Mouse (Mus musculus): ENCODE measurements around the gene Gm26661.

The Gm26661 gene

DNA sequence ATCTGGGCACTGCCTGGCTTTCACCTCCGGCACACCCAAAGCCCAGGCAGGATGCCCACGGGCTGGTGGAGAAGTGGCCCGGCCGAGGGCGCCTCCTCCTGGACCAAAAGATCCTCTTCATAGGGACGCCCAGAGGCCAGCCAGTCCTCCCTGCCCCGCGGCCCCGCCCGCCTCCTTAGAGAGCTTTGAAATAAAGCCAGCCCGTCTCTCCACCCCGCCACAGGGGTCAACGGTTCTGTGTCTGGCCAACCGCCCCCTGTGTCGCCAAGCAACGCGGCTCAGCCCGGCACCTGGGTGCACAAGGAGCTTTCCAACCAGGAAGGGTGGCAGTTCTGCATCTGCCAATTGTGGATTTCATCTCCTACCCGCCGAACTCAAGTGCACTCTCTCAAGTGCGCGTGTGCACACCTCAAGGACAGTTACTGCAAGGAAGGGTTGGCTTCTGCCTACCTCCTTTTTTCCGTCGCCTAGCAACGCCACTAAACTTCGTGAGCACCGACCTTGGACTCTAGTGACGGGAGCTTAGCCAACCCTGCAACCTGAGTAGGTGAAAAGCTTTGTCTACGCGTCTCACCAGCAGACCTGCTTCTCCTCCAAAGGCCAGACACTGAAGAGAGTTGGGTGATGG is at the start of gene Gm26661:
Gene Gm26661 (plus strand): TSS at position 56 of the 628 bp plus-strand sequence.
- peak; percentile 76 for DNase-seq (ENCODE audit: extremely low spot score)

- DNase-seq (ENCODE audit: extremely low spot score), result peak; percentile 85
Measured at GRCm38 (mm10) chr14:7748944-7749763, 42.2 kb upstream of the Gm26661 start.

- peak; percentile 80 for DNase-seq (ENCODE audit: extremely low spot score)
Measured at GRCm38 (mm10) chr14:7749764-7750089, 41.7 kb upstream of the Gm26661 start.

DNA sequence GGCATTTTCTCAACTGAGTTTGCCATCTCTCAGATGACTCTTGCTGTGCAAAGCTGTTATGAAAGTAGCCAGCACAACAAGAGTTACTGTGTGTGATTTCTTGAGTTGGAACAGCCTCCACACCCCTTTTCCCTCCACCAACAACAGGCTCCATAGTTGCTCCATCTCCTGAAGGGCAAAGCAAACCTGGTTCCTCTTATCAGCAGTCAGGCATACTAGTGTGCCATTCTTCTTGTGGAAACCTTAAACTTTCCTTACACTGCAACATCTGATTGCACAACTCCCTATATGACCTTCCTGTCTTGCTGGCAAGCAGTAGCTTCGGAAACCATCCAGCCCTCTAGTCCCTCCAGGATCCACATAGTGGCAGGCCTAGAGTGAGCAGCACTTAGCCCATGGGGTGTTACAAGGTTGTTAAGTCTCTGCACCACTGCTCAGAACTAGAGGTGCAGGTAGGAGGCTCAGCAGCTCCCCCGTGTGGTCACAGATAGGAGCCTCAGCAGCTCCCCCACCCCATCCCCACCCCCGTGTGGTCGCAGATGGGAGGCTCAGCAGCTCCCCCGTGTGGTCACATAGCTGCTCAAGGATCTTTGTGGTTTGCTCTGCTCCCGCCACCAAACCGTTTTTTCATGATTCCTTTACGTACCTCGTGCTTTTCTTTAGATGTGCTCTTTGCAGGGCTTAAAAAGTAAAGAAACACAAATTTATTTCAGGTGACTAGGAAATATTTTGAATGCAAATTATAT is 25.6 kb upstream of the Gm26661 start:
- DNase-seq (ENCODE audit: extremely low spot score), result peak; percentile 85

DNA sequence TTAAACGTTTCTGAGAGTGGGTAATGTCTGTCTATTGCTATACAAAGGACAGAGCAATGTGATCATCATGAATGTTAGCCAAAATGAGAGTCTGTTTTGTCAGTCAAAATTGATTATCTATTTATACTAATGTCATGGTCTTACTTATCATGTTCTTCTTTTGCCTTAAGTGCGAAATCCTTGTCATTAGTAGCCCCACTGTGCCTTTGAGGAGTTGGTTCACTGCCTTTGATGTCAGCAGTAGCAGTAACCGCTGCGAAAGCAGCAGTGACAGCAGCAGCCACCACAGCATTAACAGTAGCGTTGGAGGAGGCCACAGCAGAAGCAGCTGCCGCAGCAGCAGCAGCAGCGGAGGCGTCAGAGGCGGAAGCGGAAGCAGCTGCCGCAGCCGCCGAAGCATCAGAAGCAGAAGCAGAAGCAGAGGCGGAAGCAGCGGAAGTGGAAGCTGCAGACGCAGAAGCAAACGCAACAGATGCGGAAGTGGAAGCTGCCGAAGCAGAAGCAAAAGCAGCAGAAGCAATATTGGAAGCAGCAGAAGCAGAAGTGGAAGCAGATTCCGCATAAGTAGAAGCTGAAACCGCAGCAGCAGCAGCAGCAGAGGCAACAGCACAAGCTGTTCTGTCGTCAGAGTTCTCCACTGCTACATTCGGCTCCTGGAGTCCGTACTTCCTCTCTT is 17.5 kb upstream of the Gm26661 start:
- DNase-seq (ENCODE audit: extremely low spot score), result peak; percentile 46

DNA sequence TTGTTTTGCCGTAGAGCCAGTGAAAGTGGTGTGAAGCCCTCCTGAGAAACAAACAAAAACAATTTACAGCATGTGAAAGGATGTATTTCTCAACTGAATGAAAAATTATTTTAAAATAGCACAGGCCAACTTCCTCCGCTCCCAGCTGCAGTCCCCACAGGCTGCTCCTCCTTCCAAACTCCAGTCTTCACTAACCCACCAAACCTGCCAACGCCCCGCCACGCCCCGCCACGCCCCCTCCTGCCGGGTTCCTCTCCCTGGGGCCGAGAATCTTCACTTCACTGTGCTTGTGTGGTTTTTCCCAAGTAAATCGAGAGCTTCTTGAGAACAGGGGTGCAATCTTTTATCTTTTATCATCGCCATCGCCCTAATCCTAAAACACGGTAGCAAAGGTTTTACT is 5.3 kb upstream of the Gm26661 start:
- no peak for DNase-seq (ENCODE audit: extremely low spot score)

GRCm38 (mm10) chr14:7789266-7790030 is 1.9 kb upstream of the Gm26661 start:
- no peak for DNase-seq (ENCODE audit: extremely low spot score)

DNA sequence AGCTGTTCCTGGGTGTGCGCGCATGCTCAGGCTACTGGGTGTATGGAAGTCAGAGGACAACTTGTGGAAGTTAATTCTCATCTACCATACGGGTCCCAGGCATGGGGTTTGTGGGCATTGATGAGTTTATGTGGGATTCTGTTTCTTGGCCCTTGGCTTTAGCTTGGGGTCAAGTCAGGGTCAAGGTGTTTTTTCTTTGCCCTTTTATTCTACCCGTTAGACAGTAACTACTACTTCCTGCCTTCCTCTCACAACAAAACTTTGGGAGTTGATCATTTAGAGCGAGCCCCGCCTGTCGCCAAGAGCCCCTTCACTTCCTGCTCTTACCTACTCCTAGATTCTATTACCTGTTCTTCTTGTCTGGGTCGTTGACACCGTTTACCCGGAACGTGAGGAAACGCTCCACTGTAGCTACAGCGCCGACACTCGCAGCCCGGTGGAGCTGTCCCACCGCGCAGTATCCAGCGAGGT is 291 bp upstream of the Gm26661 start:
- DNase-seq (ENCODE audit: extremely low spot score), result no peak

DNA sequence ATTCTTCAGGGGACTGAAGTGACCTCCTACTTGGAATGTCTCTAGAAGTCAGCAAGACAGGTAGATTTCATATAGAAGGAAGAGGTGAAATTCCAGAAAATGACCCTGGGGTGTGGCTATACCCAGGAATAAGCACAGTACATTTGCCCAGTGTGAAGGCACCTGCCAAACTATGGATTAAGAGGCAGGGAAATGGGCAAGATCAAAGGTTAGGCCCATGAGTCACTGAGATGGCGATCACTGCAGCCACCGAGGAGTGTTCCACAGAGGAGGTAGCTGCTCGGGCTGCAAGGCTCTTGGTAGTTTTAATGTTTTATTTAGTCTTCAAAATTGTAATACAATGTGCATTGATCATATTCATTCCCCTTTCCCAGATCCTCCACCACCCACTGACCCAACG is 4.6 kb downstream of the Gm26661 start:
- DNase-seq (ENCODE audit: extremely low spot score), result no peak

GRCm38 (mm10) chr14:7800611-7801010 is 9.2 kb downstream of the Gm26661 start:
- no peak for DNase-seq (ENCODE audit: extremely low spot score)

DNA sequence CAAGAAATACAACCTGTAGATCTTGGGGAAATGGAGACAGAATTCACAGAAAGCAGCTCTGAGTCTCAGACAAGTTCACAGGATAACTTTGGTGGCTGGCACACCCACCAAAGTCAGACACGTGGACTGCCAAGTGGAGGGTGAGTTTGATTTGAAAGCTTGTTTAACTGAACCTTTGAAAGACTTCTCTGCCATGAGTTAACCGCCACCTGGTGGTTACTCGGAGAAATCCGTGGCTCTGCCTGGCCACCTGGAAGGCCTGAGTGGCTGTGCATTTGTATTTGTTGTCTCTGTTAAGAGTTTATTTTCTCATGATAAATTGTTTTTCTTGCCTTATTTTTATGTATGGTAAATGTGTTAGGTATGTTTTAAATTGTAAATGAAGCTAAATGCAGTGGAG is 10.4 kb downstream of the Gm26661 start:
- no peak for DNase-seq (ENCODE audit: extremely low spot score)

DNA sequence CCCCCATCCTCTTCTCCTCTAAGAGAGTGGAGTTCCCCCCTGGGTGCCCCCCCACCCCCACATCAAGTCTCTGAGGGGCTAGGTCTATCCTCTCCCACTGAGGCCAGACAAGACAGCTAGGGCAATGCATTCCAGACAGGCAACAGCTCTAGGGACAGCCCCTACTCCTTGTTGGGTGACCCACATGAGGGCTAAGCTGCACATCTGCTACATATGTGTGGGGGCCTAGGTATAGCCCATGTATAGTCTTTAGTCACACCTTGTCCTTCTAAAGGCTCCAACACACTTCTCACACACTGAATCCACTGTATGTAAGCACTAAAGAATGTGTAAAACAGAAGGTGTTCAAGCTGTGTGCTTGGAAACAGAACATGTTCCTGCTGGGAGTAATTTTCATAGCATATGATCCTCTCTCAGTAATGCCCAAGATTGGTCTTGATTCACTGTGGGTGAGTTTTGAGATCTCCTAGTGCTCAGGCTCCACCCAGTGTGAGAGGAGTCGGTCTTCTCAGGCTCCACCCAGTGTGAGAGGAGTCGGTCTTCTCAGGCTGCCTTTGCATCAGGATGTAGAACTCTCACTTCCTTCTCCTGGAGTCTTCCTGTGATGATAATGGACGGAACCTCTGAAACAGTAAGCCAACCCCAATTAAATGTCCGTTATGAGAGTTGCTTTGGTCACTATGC is 12.6 kb downstream of the Gm26661 start:
- DNase-seq (ENCODE audit: extremely low spot score), result no peak

DNA sequence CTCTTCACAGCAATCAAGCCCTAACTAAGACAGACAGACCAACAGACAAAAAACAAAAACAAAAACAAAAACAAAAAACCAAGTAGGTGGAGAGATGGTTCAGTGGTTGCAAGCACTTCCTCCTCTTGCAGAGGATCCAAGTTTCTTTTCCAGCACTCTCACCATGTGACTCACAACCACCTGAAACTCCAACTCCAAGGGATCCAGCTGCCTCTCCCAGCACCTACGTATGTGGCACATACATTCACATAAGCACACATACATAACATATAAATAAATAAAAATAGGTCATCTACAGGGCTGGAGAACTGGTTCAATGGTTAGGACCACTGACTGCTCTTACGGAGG is 13.1 kb downstream of the Gm26661 start:
- no peak for DNase-seq (ENCODE audit: extremely low spot score)

GRCm38 (mm10) chr14:7807711-7808110 is 16.3 kb downstream of the Gm26661 start:
- no peak for DNase-seq (ENCODE audit: extremely low spot score)

DNA sequence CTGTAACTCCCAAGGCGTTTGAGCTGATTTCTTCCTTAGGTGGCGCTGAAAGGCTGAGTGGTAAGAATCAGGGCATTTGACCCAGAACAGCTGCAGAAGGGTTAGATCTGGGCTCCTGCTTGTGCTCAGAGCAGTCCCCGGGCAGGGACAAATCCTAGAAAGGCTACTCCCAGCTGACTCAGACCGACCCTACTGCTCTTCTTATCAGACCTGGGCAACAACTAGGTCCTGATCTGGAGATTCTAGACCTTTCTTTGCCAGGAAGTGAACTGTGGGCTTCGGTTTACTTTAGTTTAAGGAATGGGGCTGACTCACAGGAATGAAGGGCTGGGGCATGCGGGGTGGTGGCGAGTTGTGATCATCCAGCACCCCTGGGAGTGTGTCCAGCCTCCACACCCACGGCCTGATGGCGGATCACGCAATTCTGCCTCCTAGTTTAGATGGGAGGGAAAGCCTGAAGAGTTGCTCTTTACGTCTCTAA is 17.2 kb downstream of the Gm26661 start:
- no peak for DNase-seq (ENCODE audit: extremely low spot score)

DNA sequence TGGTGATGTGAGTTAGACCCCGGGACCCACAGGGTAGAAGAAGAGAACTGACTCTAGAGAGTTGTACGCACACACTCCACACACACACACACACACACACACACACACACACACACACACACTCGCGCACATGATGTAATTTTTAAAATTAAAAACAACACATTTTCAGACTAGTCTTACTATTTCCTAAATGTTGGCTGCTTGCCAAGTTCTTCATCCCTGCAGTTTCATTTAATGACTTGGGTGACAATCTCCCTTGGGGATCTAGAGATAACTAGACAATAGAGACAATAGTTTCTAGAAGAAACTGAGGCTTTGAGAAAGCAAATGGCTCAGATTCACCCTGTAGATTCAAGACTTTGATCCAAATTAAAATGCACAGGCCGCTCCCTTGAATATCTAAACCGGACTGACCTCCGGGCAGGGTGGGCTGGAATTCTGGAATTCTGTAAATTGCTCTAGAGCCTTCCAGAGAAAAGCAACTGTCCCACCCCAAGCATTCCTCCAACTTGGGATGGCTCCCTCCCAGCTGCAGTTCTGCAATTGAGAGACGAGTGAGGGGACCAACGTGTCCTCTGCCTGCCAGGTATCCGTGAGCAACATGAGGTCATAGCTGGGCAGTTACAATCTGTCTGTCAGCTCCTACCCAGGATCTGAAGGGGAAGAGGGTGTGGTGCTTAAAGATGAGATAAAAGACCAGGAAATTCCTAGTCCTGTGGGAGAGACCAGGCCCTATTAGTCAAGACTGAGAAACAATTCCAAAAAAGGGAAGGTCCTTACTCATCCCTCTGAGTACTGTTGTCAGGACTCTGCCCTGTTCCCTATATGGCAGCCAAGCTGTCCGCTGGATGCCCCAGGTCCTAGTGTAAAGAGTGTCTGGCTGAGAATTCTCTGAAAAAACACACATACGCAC is 17.9 kb downstream of the Gm26661 start:
- no peak for DNase-seq (ENCODE audit: extremely low spot score)

- peak; percentile 95 for DNase-seq (ENCODE audit: extremely low spot score)
Measured at GRCm38 (mm10) chr14:7817770-7818462, 26.5 kb downstream of the Gm26661 start, which contains the start of gene Flnb. TSS of gene Flnb (plus strand) at chr14:7817957.

DNA sequence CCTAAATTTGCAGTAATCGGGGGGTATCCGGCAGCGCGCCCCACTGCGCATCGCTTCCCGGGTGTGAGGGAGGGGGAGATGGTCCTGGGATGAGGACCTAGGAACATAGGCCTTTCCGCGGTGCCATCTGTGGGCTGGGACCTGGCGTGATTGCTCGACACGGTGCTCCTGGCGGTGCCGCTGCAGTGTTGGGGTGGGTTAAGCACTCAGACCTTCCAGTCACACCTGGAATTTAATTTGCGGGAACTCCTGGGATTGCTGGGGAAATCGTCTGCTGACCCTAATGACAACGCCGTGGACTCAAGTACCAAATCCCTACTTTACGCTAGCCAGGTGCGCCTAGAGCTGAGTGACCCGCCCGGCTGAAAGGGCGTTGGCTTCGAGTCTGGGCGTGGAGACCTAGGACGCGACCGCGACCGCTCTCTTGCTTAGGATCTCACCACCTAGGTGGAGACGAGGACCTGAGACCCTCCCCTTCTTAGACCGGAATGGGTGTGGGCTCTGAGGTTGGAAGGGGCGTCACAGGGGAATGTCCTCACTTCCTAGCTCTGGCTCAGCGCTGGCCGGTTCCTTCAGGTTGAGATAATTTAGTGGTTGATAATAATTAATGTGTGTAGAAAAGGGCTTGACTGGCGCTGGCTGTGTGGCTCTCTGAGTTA is 27.2 kb downstream of the Gm26661 start:
- no peak for DNase-seq (ENCODE audit: extremely low spot score)
